Mouse (Mus musculus): Measurements from ENCODE around the gene Tubb4b. TPM values are rescaled to one million over a fixed set of nuclear protein-coding genes. Genes with fewer than 3 reads are reported as not detected.

Gene Tubb4b
- polyA plus RNA-seq, 1 experiment: 327 TPM

DNA sequence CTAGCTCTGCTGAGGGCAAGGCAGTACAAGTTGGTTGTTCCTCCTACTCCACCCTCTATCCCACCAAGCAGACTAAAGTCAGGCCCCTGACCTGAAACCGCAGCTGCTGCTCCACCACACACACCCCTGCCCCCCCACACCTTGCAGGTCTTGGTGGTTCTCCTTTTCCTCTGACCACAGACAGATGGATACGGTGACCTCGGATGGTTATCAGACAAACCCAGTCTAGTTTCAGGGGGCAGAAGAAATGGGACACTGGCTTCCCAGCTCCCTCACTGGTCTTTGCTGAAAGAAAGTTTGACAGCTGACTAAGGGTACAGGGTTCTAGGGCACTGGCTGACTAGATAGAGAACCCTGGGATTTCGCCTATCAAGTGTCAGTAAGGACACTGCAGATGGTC lies 8.9 kb upstream of the Tubb4b start:
- no peak overlapping the region for H3K27ac ChIP-seq (ENCODE audit: control insufficient read depth, insufficient read depth, low read depth, low read length, poor library complexity)
- TF ChIP-seq CTCF (IDR thresholded peaks at IDR 0.05; ENCODE audit: control insufficient read depth, insufficient read depth, low read length) (no peak), POLR2A (IDR thresholded peaks at IDR 0.05; ENCODE audit: borderline replicate concordance, control insufficient read depth, low read depth, low read length) (no peak)
- 10% methylated on average over 4 of the region's 4 CpGs for WGBS
- no peaks in the 10 kb centered on the region; the same call in 1 of the 2 replicates for H3K4me1 ChIP-seq (ENCODE audit: control insufficient read depth, insufficient read depth, low read length)
- H3K4me3 ChIP-seq (replicated peaks; ENCODE audit: control insufficient read depth, low read depth, low read length): no peak overlapping the region

DNA sequence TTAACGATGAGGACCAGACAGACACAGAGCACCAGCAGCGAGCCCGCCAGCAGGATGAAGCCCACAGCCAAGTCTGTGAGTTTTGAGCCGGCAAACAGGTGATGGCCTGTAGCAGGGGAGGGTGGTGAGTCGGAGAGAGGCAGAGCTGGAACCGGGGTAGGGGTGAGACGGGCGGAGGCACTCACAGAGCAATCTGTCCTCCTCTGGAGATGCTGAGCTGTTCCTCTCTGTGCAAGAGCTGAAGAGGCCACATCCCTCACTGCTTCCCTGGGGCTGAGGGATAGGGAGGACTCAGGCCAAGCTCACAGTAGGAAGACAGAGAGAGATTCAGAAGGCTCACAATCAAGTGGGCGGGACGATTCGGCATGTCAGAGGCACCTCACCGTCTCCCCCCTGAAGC lies 6.5 kb upstream of the Tubb4b start:
- Histone ChIP-seq H3K4me1 (ENCODE audit: control insufficient read depth, insufficient read depth, low read length) (no peaks in the 10 kb centered on the region), H3K4me3 (replicated peaks; ENCODE audit: control insufficient read depth, low read depth, low read length) (no peak overlapping the region), H3K27ac (ENCODE audit: control insufficient read depth, insufficient read depth, low read depth, low read length, poor library complexity) (no peak overlapping the region)
- 81% methylated on average over 12 of the region's 12 CpGs for WGBS
- no peak for TF ChIP-seq CTCF (IDR thresholded peaks at IDR 0.05; ENCODE audit: control insufficient read depth, insufficient read depth, low read length)
- no peak for TF ChIP-seq POLR2A (IDR thresholded peaks at IDR 0.05; ENCODE audit: borderline replicate concordance, control insufficient read depth, low read depth, low read length)

DNA sequence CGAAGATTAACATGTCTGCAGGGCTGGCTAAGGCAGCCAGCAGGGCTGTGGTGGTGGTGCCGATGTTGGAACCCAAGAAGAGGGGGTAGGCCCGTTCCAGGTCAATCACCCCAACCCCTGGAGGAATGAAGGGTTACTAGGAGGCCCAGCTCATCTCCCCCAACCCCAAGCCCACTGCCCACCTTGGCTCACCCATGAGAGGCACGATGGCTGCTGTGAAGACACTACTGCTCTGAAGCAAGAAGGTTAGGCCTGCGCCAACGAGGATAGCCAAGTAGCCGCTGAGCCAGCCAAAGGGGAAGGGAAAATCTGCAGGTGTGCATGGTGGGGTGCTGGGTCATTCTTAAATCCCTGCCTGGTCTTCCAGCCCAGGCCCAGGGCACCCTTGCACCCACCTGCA lies 6.1 kb upstream of the Tubb4b start:
- no peak overlapping the region for H3K27ac ChIP-seq (ENCODE audit: control insufficient read depth, insufficient read depth, low read depth, low read length, poor library complexity)
- TF ChIP-seq CTCF (IDR thresholded peaks at IDR 0.05; ENCODE audit: control insufficient read depth, insufficient read depth, low read length) (no peak), POLR2A (IDR thresholded peaks at IDR 0.05; ENCODE audit: borderline replicate concordance, control insufficient read depth, low read depth, low read length) (no peak)
- H3K4me1 ChIP-seq (ENCODE audit: control insufficient read depth, insufficient read depth, low read length): no peaks in the 10 kb centered on the region
- no peak overlapping the region for H3K4me3 ChIP-seq (replicated peaks; ENCODE audit: control insufficient read depth, low read depth, low read length)
- 86% methylated on average over 7 of the region's 7 CpGs for WGBS

DNA sequence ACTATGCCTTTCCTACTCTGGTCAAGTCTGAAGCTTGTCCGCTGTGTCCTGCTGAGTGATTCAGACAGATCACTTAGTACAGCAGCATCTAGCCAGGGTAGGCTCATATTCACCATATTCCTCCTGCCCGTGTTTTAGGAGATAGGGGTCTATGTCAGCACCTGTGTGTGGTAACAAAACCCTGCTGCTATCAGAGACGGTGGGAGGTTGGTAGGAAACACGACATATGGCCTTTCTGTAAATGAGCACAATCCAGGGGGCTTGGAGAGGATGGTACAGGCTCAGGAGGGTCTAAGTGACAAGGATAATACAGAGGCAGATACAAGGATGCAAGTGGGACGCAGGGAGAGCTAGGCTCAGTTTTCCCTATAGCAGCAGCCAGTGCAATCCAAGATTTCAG lies 5.1 kb upstream of the Tubb4b start:
- TF ChIP-seq POLR2A (IDR thresholded peaks at IDR 0.05; ENCODE audit: borderline replicate concordance, control insufficient read depth, low read depth, low read length): no peak
- no peak for TF ChIP-seq CTCF (IDR thresholded peaks at IDR 0.05; ENCODE audit: control insufficient read depth, insufficient read depth, low read length)
- no peaks in the 10 kb centered on the region for H3K4me1 ChIP-seq (ENCODE audit: control insufficient read depth, insufficient read depth, low read length)
- H3K27ac ChIP-seq (ENCODE audit: control insufficient read depth, insufficient read depth, low read depth, low read length, poor library complexity): no peak overlapping the region
- WGBS: 81% methylated on average over 5 of the region's 5 CpGs
- H3K4me3 ChIP-seq (replicated peaks; ENCODE audit: control insufficient read depth, low read depth, low read length): no peak overlapping the region

DNA sequence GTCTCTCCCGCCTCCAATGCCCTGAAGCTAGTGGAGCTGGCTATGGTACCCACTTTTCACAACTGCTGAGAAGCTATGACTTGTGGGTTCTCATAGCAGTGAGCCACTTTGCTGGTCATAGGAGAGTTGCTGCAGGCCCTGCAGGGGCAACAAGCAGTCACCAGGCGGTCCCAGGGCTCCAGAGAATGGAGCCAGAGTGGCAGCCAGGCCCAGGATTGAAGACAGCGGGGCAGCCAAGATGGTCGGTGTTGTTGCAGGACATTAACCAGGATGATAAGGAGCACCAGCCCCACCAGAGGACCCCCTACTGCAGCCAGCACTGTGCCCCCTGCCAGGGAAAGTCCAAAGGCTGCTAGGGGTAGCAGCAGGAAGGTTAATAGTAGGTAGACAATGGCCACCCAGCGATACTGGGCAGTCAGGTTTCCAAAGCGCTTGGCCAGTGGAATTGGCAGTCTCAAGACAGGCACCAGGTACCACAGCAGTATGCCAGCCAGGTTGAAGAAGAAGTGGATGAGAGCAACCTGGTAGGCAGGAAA lies 4.6 kb upstream of the Tubb4b start:
- no peak for TF ChIP-seq POLR2A (IDR thresholded peaks at IDR 0.05; ENCODE audit: borderline replicate concordance, control insufficient read depth, low read depth, low read length)
- TF ChIP-seq CTCF (IDR thresholded peaks at IDR 0.05; ENCODE audit: control insufficient read depth, insufficient read depth, low read length): no peak
- 75% methylated on average over 6 of the region's 6 CpGs for WGBS
- Histone ChIP-seq H3K4me3 (replicated peaks; ENCODE audit: control insufficient read depth, low read depth, low read length) (no peak overlapping the region), H3K4me1 (ENCODE audit: control insufficient read depth, insufficient read depth, low read length) (no peaks in the 10 kb centered on the region), H3K27ac (ENCODE audit: control insufficient read depth, insufficient read depth, low read depth, low read length, poor library complexity) (0 out of 2 replicates have a peak overlapping the region, but pooled peaks have one; percentile 74)

DNA sequence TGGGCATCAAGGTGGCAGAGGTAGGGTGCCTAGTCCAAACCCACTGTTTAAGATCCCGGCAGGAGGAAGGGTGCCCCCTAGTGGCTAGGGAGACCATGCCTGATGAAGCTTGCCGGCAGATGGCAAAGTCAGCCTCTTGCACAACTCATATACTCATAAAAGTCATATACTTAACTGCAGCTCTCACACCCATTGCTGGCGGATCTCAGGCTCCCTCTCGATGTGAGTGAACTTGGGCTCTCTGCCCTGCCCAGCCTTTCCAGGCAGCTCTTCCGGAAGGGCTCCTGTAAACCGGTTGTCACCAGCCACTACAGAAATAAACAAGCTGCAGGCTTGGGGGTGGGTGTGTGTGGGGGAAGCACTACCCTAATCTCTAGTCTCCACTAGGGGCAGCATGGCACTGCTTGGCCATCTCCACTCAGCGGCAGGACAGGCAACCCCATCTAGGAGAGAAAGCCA lies 4.0 kb upstream of the Tubb4b start:
- Histone ChIP-seq H3K4me3 (replicated peaks; ENCODE audit: control insufficient read depth, low read depth, low read length) (peak overlapping the region; percentile 54), H3K27ac (ENCODE audit: control insufficient read depth, insufficient read depth, low read depth, low read length, poor library complexity) (peak overlapping the region; percentile 74), H3K4me1 (ENCODE audit: control insufficient read depth, insufficient read depth, low read length) (no peaks in the 10 kb centered on the region)
- TF ChIP-seq POLR2A (IDR thresholded peaks at IDR 0.05; ENCODE audit: borderline replicate concordance, control insufficient read depth, low read depth, low read length) (no peak), CTCF (IDR thresholded peaks at IDR 0.05; ENCODE audit: control insufficient read depth, insufficient read depth, low read length) (peak; percentile 99)
- under 1% methylated on average over 7 of the region's 7 CpGs for WGBS

DNA sequence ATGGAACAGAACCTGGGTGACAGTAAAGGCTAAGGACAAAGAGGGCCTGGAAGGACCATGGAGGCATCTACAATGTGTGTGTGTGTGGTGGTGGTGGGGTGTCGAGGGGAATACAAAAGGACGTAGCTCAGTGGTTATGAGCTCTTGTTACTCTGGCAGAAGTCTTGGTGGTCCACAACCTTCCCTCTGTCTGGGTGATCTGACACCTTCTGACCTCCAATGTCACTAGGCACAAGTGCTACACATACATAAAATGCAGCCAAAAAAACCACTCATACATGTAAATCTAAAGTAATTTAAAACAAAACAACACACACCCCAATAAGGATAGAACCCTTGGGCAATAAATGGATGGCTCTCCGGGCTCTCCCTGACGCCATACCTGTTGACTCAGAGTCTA lies 2.9 kb upstream of the Tubb4b start:
- H3K27ac ChIP-seq (ENCODE audit: control insufficient read depth, insufficient read depth, low read depth, low read length, poor library complexity): no peak overlapping the region

DNA sequence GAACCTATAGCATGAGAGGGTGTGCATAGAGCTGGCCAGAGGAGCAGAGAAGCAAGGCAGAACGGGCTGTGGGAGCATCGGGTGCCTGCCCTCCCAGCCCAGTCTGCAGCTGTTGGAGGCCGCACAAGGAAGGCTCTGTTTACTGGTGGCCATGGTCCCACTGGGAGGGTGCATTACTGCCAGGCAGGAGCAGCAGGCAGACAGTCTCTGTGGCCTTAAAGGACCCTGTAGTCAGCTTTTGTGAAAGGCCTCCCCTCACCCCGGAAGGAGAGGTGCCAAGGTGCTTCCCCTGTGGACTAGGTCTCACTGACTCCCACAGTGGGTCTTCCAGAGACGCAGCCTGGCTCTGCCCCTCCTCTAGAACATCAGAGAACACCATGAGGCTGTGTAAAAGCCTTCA lies 2.4 kb upstream of the Tubb4b start:
- no peak overlapping the region for H3K27ac ChIP-seq (ENCODE audit: control insufficient read depth, insufficient read depth, low read depth, low read length, poor library complexity)
- no peaks in the 10 kb centered on the region; the same call in 1 of the 2 replicates for H3K4me1 ChIP-seq (ENCODE audit: control insufficient read depth, insufficient read depth, low read length)
- WGBS: 82% methylated on average over 5 of the region's 5 CpGs
- H3K4me3 ChIP-seq (replicated peaks; ENCODE audit: control insufficient read depth, low read depth, low read length): no peak overlapping the region
- TF ChIP-seq POLR2A (IDR thresholded peaks at IDR 0.05; ENCODE audit: borderline replicate concordance, control insufficient read depth, low read depth, low read length) (no peak), CTCF (IDR thresholded peaks at IDR 0.05; ENCODE audit: control insufficient read depth, insufficient read depth, low read length) (no peak)

More for the DNA sequence above, 2.9 kb upstream of the Tubb4b start:
- TF ChIP-seq CTCF (IDR thresholded peaks at IDR 0.05; ENCODE audit: control insufficient read depth, insufficient read depth, low read length) (no peak), POLR2A (IDR thresholded peaks at IDR 0.05; ENCODE audit: borderline replicate concordance, control insufficient read depth, low read depth, low read length) (no peak)
- H3K4me1 ChIP-seq (ENCODE audit: control insufficient read depth, insufficient read depth, low read length): no peaks in the 10 kb centered on the region
- 85% methylated on average over 4 of the region's 4 CpGs for WGBS
- no peak overlapping the region for H3K4me3 ChIP-seq (replicated peaks; ENCODE audit: control insufficient read depth, low read depth, low read length)
